Mouse (Mus musculus): ENCODE measurements at regions not wholly inside any gene's neighbourhood (a gene's known extent, or its start where the extent isn't known, plus 50 kb on each side); places are given as distances from the start of the nearest gene placed in this dataset.

- Histone ChIP-seq H3K27ac (ENCODE audit: low read length) (no peak overlapping the region), H3K4me2 (ENCODE audit: low read depth, low read length) (no peak overlapping the region), H3K9me3 (ENCODE audit: control insufficient read depth, low read length) (no peaks in the 10 kb centered on the region), H3K9ac (ENCODE audit: low read depth, low read length) (no peak overlapping the region), H3K36me3 (ENCODE audit: control insufficient read depth, insufficient read depth, low read length) (no peaks in the 10 kb centered on the region), H3K4me3 (ENCODE audit: low read length) (no peak overlapping the region), H3K4me1 (ENCODE audit: control insufficient read depth, insufficient read depth, low read length) (peaks cover 3% of the 10 kb centered on the region; the same call in 1 of the 2 replicates), H3K27me3 (replicated peaks; ENCODE audit: control insufficient read depth, insufficient read depth, low read length) (no peaks in the 10 kb centered on the region)
- WGBS: 86% methylated on average over 7 of the region's 7 CpGs
- ATAC-seq: no peak
Observed at GRCm38 (mm10) chr11:117050788-117051187, 64.2 kb upstream of the Sec14l1 start.

- peak; percentile 40 for ATAC-seq
- 0 out of 2 replicates have a peak, but pooled peaks cover 4% of the 10 kb centered on the region for H3K4me1 ChIP-seq (ENCODE audit: control insufficient read depth, insufficient read depth, low read length)
- no peak overlapping the region for H3K4me3 ChIP-seq (ENCODE audit: low read length)
- no peak overlapping the region for H3K4me2 ChIP-seq (ENCODE audit: low read depth, low read length)
- H3K9me3 ChIP-seq (ENCODE audit: control insufficient read depth, low read length): no peaks in the 10 kb centered on the region
- no peak overlapping the region for H3K9ac ChIP-seq (ENCODE audit: low read depth, low read length)
- H3K27me3 ChIP-seq (replicated peaks; ENCODE audit: control insufficient read depth, insufficient read depth, low read length): no peaks in the 10 kb centered on the region
- no peaks in the 10 kb centered on the region for H3K36me3 ChIP-seq (ENCODE audit: control insufficient read depth, insufficient read depth, low read length)
- H3K27ac ChIP-seq (ENCODE audit: low read length): no peak overlapping the region
- 14% methylated on average over 9 of the region's 9 CpGs for WGBS
Observed at GRCm38 (mm10) chr11:117056958-117057357, 58.0 kb upstream of the Sec14l1 start.

DNA sequence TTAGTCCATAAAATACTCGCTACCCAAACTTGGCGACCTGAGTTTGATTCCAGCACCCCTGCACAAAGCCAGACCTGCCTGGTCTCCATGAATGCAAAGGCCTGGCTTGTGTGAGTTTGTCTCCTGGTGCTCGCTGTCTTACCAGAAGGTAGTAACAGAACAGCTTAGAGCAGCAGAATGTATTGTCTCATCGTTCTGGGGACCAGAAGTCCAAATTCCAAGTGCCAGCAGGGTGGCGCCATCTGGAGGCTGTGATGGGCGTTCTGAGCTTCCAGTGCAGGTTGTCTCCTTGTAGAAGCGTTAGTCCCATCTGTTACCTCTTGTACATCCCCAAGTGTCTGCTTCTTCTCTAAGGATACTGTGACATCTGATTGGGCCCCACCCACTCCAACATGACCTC is 57.5 kb upstream of the Sec14l1 start:
- Histone ChIP-seq H3K27me3 (replicated peaks; ENCODE audit: control insufficient read depth, insufficient read depth, low read length) (no peaks in the 10 kb centered on the region), H3K4me2 (ENCODE audit: low read depth, low read length) (no peak overlapping the region), H3K36me3 (ENCODE audit: control insufficient read depth, insufficient read depth, low read length) (no peaks in the 10 kb centered on the region), H3K4me1 (ENCODE audit: control insufficient read depth, insufficient read depth, low read length) (0 out of 2 replicates have a peak, but pooled peaks cover 4% of the 10 kb centered on the region), H3K9ac (ENCODE audit: low read depth, low read length) (no peak overlapping the region), H3K4me3 (ENCODE audit: low read length) (no peak overlapping the region), H3K27ac (ENCODE audit: low read length) (no peak overlapping the region), H3K9me3 (ENCODE audit: control insufficient read depth, low read length) (no peaks in the 10 kb centered on the region)
- peak; percentile 34; the same call in 1 of the 2 replicates for ATAC-seq
- 34% methylated on average over 7 of the region's 7 CpGs for whole genome bisulfite sequencing

GRCm38 (mm10) chr11:117059120-117059519 is 55.8 kb upstream of the Sec14l1 start:
- no peaks in the 10 kb centered on the region for H3K9me3 ChIP-seq (ENCODE audit: control insufficient read depth, low read length)
- ATAC-seq: no peak
- H3K9ac ChIP-seq (ENCODE audit: low read depth, low read length): no peak overlapping the region; the same call in 1 of the 2 replicates
- no peak overlapping the region for H3K4me2 ChIP-seq (ENCODE audit: low read depth, low read length)
- H3K27me3 ChIP-seq (replicated peaks; ENCODE audit: control insufficient read depth, insufficient read depth, low read length): no peaks in the 10 kb centered on the region
- no peak overlapping the region for H3K27ac ChIP-seq (ENCODE audit: low read length)
- H3K4me3 ChIP-seq (ENCODE audit: low read length): no peak overlapping the region
- H3K4me1 ChIP-seq (ENCODE audit: control insufficient read depth, insufficient read depth, low read length): 0 out of 2 replicates have a peak, but pooled peaks cover 4% of the 10 kb centered on the region
- H3K36me3 ChIP-seq (ENCODE audit: control insufficient read depth, insufficient read depth, low read length): no peaks in the 10 kb centered on the region
- 56% methylated on average over 8 of the region's 8 CpGs for WGBS

DNA sequence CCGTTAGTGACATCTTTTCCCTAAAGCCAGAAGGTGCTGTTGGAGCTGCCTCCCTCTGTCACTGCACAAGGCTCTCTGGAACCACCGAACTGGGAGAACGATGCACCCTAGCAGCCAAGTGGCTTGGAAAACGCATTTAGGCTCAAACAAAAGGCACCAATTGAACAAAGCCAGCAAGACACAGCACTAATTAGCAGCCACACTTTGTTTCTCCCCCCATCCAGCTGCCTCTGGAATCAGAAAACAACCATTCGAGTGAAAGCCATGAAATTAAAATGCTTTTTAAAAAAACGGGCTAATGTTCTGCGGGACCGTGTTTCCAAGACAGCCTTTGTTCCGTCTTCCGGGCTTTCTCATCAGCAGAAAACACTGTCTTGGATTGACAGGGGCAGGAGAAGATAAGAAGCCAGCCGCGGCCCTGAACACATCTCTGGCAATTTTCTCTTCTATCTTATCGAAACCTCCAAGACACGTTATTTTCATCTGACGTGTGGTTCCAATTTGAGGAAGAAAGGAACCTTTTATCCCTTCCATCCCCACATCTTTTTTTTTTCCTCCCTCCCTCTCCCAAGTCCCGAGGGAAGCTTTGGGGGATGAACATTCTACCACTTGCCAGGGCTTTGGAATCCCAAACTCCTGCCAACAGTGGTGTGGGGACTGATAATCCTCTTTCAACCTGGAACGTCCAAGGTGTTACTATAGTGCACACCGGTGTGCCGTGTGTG is 54.8 kb upstream of the Sec14l1 start:
- H3K27me3 ChIP-seq (replicated peaks; ENCODE audit: control insufficient read depth, insufficient read depth, low read length): no peaks in the 10 kb centered on the region
- no peaks in the 10 kb centered on the region for H3K36me3 ChIP-seq (ENCODE audit: control insufficient read depth, insufficient read depth, low read length)
- no peak overlapping the region for H3K4me2 ChIP-seq (ENCODE audit: low read depth, low read length)
- 0 out of 2 replicates have a peak overlapping the region, but pooled peaks have one; percentile 20 for H3K9ac ChIP-seq (ENCODE audit: low read depth, low read length)
- no peak overlapping the region for H3K4me3 ChIP-seq (ENCODE audit: low read length)
- ATAC-seq: no peak
- H3K4me1 ChIP-seq (ENCODE audit: control insufficient read depth, insufficient read depth, low read length): 0 out of 2 replicates have a peak, but pooled peaks cover 4% of the 10 kb centered on the region
- no peak overlapping the region for H3K27ac ChIP-seq (ENCODE audit: low read length)
- no peaks in the 10 kb centered on the region for H3K9me3 ChIP-seq (ENCODE audit: control insufficient read depth, low read length)
- 23% methylated on average over 19 of the region's 19 CpGs for WGBS

GRCm38 (mm10) chr11:117060706-117061337 is 54.1 kb upstream of the Sec14l1 start:
- ATAC-seq: peak; percentile 41; the same call in 1 of the 2 replicates
- 30% methylated on average over 9 of the region's 9 CpGs for WGBS
- H3K9ac ChIP-seq (ENCODE audit: low read depth, low read length): 0 out of 2 replicates have a peak overlapping the region, but pooled peaks have one; percentile 20
- no peaks in the 10 kb centered on the region for H3K36me3 ChIP-seq (ENCODE audit: control insufficient read depth, insufficient read depth, low read length)
- H3K4me3 ChIP-seq (ENCODE audit: low read length): no peak overlapping the region
- H3K4me2 ChIP-seq (ENCODE audit: low read depth, low read length): no peak overlapping the region
- 0 out of 2 replicates have a peak, but pooled peaks cover 4% of the 10 kb centered on the region for H3K4me1 ChIP-seq (ENCODE audit: control insufficient read depth, insufficient read depth, low read length)
- H3K9me3 ChIP-seq (ENCODE audit: control insufficient read depth, low read length): no peaks in the 10 kb centered on the region
- no peak overlapping the region for H3K27ac ChIP-seq (ENCODE audit: low read length)
- H3K27me3 ChIP-seq (replicated peaks; ENCODE audit: control insufficient read depth, insufficient read depth, low read length): no peaks in the 10 kb centered on the region

DNA sequence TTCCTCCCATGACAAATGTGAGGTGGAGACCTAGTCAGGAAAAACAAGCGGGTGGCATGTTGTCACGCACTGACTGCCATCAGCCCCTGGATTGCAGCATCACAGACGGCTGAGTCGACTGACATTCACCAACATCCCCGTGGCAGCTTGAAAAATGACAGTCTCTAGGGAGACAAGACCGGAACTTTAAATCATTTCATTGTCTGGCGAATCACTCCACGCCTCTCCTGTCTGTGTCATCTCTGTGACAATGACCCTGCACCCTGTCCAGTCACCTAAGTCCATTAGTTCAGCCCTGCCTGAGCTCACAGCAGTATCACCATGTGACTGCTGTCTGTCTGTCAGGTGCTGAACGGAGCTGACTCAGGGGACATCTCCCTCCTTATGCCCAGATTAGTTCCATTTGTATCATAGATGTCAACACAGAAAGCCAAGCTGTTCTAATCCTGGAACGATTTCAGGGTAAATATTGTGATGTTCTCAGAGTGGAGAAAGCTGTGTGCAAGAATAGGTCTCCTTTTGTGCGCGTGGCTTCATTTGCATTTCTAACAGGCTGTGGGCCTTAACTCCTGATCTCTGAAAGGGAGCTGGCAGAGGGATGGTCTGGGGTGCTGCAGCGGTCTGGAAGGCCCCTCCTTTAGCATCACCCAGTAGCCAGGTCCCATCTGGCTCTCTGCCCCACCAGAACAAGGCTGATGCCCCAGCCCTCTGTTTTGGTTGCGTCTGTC is 52.0 kb upstream of the Sec14l1 start:
- no peak for ATAC-seq
- H3K36me3 ChIP-seq (ENCODE audit: control insufficient read depth, insufficient read depth, low read length): no peaks in the 10 kb centered on the region

More for the DNA sequence above, 52.0 kb upstream of the Sec14l1 start:
- Histone ChIP-seq H3K4me2 (ENCODE audit: low read depth, low read length) (no peak overlapping the region), H3K27me3 (replicated peaks; ENCODE audit: control insufficient read depth, insufficient read depth, low read length) (no peaks in the 10 kb centered on the region), H3K9me3 (ENCODE audit: control insufficient read depth, low read length) (no peaks in the 10 kb centered on the region), H3K9ac (ENCODE audit: low read depth, low read length) (no peak overlapping the region), H3K27ac (ENCODE audit: low read length) (no peak overlapping the region), H3K4me1 (ENCODE audit: control insufficient read depth, insufficient read depth, low read length) (0 out of 2 replicates have a peak, but pooled peaks cover 4% of the 10 kb centered on the region), H3K4me3 (ENCODE audit: low read length) (no peak overlapping the region)
- WGBS: 57% methylated on average over 14 of the region's 14 CpGs
